ENCODE assay signal across 8 mouse cellular contexts in the genomic region with DNA sequence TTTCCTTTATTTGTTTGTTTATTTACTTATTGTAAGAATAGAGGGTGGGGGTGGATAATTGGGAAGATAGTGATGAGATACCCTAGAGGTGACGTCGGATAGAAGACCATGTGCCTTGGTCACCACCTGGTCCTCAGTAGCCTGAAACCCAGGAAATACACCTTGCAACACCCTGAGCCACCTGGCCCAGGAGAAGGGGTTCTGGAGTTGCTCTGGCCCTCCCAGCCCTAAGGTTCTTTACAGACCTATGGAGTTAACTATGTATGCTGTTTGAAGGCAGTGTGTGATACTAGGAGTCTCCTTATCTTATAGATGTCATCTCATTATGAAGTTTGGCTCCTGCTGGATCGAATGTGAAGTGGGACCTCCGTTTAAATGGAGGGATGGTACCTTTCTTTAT. TPM values are rescaled to one million over a fixed set of nuclear protein-coding genes. Genes with fewer than 3 reads are reported as not detected.
DNase-seq lines count a peak whose midpoint lies in the region; ATAC-seq and TF ChIP-seq lines count a peak whose summit lies in the region.

No protein-coding gene starts in this region.

- H3K4me1 ChIP-seq in megakaryocyte, embryonic 14.5 days: peaks cover 77% of the 10 kb centered on the region
- H3K4me1 ChIP-seq in limb, embryonic 14.5 days (ENCODE audit: control insufficient read depth, insufficient read depth, low read length): peaks cover 28% of the 10 kb centered on the region
- H3K4me1 ChIP-seq in stomach, embryonic 16.5 days (ENCODE audit: control insufficient read depth, insufficient read depth, low read length): peaks cover 28% of the 10 kb centered on the region

- H3K27ac ChIP-seq in limb, embryonic 14.5 days (replicated peaks; ENCODE audit: low read depth, low read length): no peak overlapping the region
- H3K27ac ChIP-seq in stomach, embryonic 16.5 days (ENCODE audit: low read length): no peak overlapping the region

- H3K36me3 ChIP-seq in megakaryocyte, embryonic 14.5 days (replicated peaks; ENCODE audit: low read length): peaks cover 42% of the 10 kb centered on the region
- no peaks in the 10 kb centered on the region; the same call in 1 of the 2 replicates for H3K36me3 ChIP-seq in limb, embryonic 14.5 days (ENCODE audit: control insufficient read depth, insufficient read depth, low read length)
- no peaks in the 10 kb centered on the region for H3K36me3 ChIP-seq in stomach, embryonic 16.5 days (ENCODE audit: control insufficient read depth, insufficient read depth, low read length)

- H3K4me2 ChIP-seq in limb, embryonic 14.5 days (replicated peaks; ENCODE audit: low read depth, low read length, severe bottlenecking): peak overlapping the region; percentile 86
- H3K4me2 ChIP-seq in stomach, embryonic 16.5 days (ENCODE audit: low read depth, low read length): peak overlapping the region; percentile 64

- TF ChIP-seq POLR2A in limb, embryonic 14.5 days (IDR thresholded peaks at IDR 0.05; ENCODE audit: borderline replicate concordance, extremely low read depth, insufficient read depth, insufficient read length): no peak

- peak; percentile 34 for DNase-seq in cerebellum, adult 9-10 months
- no peak for DNase-seq in cerebellum, postnatal 10 days
- DNase-seq in limb, embryonic 14.5 days (ENCODE audit: low spot score): no peak
- no peak for DNase-seq in retina, postnatal 1 day
- no peak for DNase-seq in spleen, adult 18-20 months

- peak overlapping the region; percentile 92 for H3K4me3 ChIP-seq in megakaryocyte, embryonic 14.5 days (replicated peaks)
- peak overlapping the region; percentile 83 for H3K4me3 ChIP-seq in limb, embryonic 14.5 days (replicated peaks; ENCODE audit: low read length)
- H3K4me3 ChIP-seq in stomach, embryonic 16.5 days (replicated peaks; ENCODE audit: low read length): peak overlapping the region; percentile 79

- 45% methylated on average over 4 of the region's 4 CpGs for WGBS in limb, embryonic 14.5 days
- WGBS in stomach, embryonic 16.5 days: 37% methylated on average over 4 of the region's 4 CpGs

- H3K27me3 ChIP-seq in megakaryocyte, embryonic 14.5 days (replicated peaks): no peaks in the 10 kb centered on the region
- 0 out of 2 replicates have a peak, but pooled peaks cover 10% of the 10 kb centered on the region for H3K27me3 ChIP-seq in limb, embryonic 14.5 days (ENCODE audit: control insufficient read depth, insufficient read depth, low read length)
- no peaks in the 10 kb centered on the region for H3K27me3 ChIP-seq in stomach, embryonic 16.5 days (ENCODE audit: control insufficient read depth, insufficient read depth, low read length)

- H3K9ac ChIP-seq in limb, embryonic 14.5 days (ENCODE audit: low read depth, low read length, severe bottlenecking): peak overlapping the region; percentile 96; the same call in 1 of the 2 replicates
- peak overlapping the region; percentile 99 for H3K9ac ChIP-seq in stomach, embryonic 16.5 days (ENCODE audit: low read length)

- no peak for ATAC-seq in megakaryocyte, adult 5-6 weeks (ENCODE audit: poor library complexity, severe bottlenecking)
- ATAC-seq in limb, embryonic 14.5 days (ENCODE audit: low FRiP score, low read depth): no peak
- ATAC-seq in stomach, embryonic 16.5 days (ENCODE audit: insufficient read depth, low FRiP score): no peak

- no peaks in the 10 kb centered on the region for H3K9me3 ChIP-seq in megakaryocyte, embryonic 14.5 days
- no peaks in the 10 kb centered on the region for H3K9me3 ChIP-seq in limb, embryonic 14.5 days (ENCODE audit: control insufficient read depth, low read length)
- H3K9me3 ChIP-seq in stomach, embryonic 16.5 days (replicated peaks; ENCODE audit: control insufficient read depth, low read length): no peaks in the 10 kb centered on the region

RNA-seq across cellular contexts. Expression of a gene that starts 2.3 kb away (rescaled TPM):
- polyA plus RNA-seq in megakaryocyte, embryonic 14.5 days (2012; ENCODE audit: insufficient read depth, low replicate concordance): 294 and 346 TPM in 2 replicates
- 0.67 and 0.73 TPM in 2 replicates for total RNA-seq in megakaryocyte, adult 5-6 weeks (2015)
- total RNA-seq in megakaryocyte, adult 5-6 weeks (2017): 1.3 and 2.2 TPM in 2 replicates
- polyA plus RNA-seq in limb, embryonic 14.5 days (2012; rRNA removed): 40.6 and 44.5 TPM in 2 replicates
- polyA plus RNA-seq in limb, embryonic 14.5 days (2014; fragmentation: Nextera tagmentation; extraction: Ambion mirVana): 20.9 and 25.5 TPM in 2 replicates
- 11.3 and 11.5 TPM in 2 replicates for polyA plus RNA-seq in stomach, embryonic 16.5 days (2015; fragmentation: Nextera tagmentation; extraction: Ambion mirVana)

RNA-seq across cellular contexts. Expression of a gene that starts 32.1 kb away (rescaled TPM):
- 5.8 and 9.9 TPM in 2 replicates for polyA plus RNA-seq in megakaryocyte, embryonic 14.5 days (2012; ENCODE audit: insufficient read depth, low replicate concordance)
- 46.4 and 55.3 TPM in 2 replicates for total RNA-seq in megakaryocyte, adult 5-6 weeks (2015)
- 22.6 and 25.0 TPM in 2 replicates for total RNA-seq in megakaryocyte, adult 5-6 weeks (2017)
- polyA plus RNA-seq in limb, embryonic 14.5 days (2012; rRNA removed): 35.3 and 38.9 TPM in 2 replicates
- 42.7 and 44.1 TPM in 2 replicates for polyA plus RNA-seq in limb, embryonic 14.5 days (2014; fragmentation: Nextera tagmentation; extraction: Ambion mirVana)
- 28.5 and 30.5 TPM in 2 replicates for polyA plus RNA-seq in stomach, embryonic 16.5 days (2015; fragmentation: Nextera tagmentation; extraction: Ambion mirVana)

RNA-seq across cellular contexts. Expression of a gene that starts 53.0 kb away (rescaled TPM):
- polyA plus RNA-seq in megakaryocyte, embryonic 14.5 days (2012; ENCODE audit: insufficient read depth, low replicate concordance): 25.7 and 74.9 TPM in 2 replicates
- total RNA-seq in megakaryocyte, adult 5-6 weeks (2015): 146 and 156 TPM in 2 replicates
- 369 and 388 TPM in 2 replicates for total RNA-seq in megakaryocyte, adult 5-6 weeks (2017)
- polyA plus RNA-seq in limb, embryonic 14.5 days (2012; rRNA removed): 524 and 556 TPM in 2 replicates
- 338 and 354 TPM in 2 replicates for polyA plus RNA-seq in limb, embryonic 14.5 days (2014; fragmentation: Nextera tagmentation; extraction: Ambion mirVana)
- 188 and 201 TPM in 2 replicates for polyA plus RNA-seq in stomach, embryonic 16.5 days (2015; fragmentation: Nextera tagmentation; extraction: Ambion mirVana)
